Mouse (Mus musculus): Measurements from ENCODE around the gene Pfkfb4. TPM values are rescaled to one million over a fixed set of nuclear protein-coding genes. Genes with fewer than 3 reads are reported as not detected.

Gene Pfkfb4
- total RNA-seq, 2 experiments from 2014 or later: 5.3 to 9.1 TPM

GRCm38 (mm10) chr9:109056081-109056690 lies 64.6 kb downstream of the Pfkfb4 start:
- DNase-seq (ENCODE audit: low spot score in 2 of 2): no peak

- no peak for DNase-seq (ENCODE audit: low spot score in 2 of 2)
Measured at GRCm38 (mm10) chr9:109056916-109057315, 65.3 kb downstream of the Pfkfb4 start.

GRCm38 (mm10) chr9:109057543-109057942 lies 66.0 kb downstream of the Pfkfb4 start:
- no peak for DNase-seq (ENCODE audit: low spot score in 2 of 2)

DNA sequence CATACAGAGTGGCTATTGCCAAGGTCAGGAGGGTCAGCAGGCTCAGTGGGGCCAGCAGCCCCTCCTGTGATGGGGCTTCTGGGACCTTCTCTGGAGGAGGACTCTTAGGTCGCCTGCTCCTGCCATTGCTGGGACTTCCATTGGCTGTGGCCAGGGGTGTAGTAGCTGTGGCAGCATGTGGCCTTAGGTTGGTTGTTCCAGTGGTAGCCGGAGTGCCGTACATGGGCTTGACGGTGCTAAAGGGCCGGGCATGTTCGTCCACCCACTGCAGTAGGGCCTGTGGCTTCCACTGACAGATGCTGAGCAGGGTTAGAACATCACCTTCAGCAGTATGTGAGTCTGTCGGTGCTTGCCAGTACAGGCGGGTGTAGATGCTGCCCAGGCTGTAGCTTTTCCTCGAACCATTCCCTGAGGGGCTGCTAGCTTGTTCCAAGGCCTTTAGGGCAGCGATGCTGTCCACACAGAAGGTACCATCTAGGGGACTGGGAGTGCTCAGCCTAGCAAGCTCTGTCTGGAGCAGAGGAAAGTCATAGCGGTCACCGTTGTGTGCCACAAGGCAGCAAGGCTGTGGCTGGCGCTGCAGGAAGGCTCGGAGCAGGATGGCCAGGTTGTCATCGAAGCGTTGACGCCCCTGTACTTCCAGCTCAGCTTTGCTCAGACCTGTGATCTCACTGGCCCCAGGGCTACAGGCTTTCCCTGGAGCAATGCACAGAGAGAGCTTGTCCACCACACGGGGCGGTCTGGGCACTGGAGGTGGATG lies 66.6 kb downstream of the Pfkfb4 start:
- DNase-seq (ENCODE audit: low spot score in 2 of 2): no peak

DNA sequence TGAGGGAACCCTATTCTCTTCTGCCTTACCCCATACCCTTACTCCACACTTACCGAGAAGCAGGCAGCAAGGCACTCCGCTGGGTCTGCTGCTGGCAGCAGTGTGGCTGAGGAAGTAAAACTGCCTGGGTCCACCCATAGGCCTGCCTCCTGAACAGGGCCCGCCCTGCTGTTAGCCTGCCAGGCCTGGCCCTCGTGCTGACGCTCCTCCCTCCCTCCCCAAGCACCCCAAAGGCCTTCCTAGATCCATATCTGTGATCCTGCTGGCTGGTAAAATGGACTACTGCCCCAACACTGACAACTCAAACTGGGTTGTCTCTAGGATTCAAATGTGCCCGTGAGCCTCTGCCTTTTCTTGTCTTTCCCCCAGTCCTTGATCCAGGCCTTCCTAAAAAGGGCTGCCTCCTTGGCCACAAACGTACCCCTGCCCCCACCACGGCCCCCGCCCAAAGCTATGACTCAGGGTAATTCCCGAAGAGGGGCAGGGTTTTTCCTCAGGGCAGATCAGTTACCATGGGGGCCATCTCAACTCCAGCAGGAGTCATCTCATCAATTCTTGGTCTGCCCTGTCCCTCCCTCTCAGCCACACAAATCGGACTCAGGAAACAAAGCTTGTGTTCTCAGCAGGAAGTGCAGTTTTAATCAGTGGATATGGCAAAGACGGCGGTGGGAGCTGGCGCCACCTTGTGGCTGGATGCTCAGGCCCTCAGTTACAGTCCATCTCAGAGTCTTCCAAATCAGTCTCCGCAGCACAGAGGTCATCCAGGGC lies 67.7 kb downstream of the Pfkfb4 start, which contains the start of gene Trex1:
Gene Trex1, minus strand, starts transcription at position 599 of the 768 bp plus-strand sequence.
- DNase-seq (ENCODE audit: low spot score in 2 of 2): peak; percentile 53 to 76

- peak in 1 of 2 experiments; percentile 3 for DNase-seq (ENCODE audit: low spot score in 2 of 2)
Measured at GRCm38 (mm10) chr9:109060184-109060897, 68.8 kb downstream of the Pfkfb4 start.

GRCm38 (mm10) chr9:109060898-109061295 lies 69.3 kb downstream of the Pfkfb4 start:
- DNase-seq (ENCODE audit: low spot score in 2 of 2): no peak

DNA sequence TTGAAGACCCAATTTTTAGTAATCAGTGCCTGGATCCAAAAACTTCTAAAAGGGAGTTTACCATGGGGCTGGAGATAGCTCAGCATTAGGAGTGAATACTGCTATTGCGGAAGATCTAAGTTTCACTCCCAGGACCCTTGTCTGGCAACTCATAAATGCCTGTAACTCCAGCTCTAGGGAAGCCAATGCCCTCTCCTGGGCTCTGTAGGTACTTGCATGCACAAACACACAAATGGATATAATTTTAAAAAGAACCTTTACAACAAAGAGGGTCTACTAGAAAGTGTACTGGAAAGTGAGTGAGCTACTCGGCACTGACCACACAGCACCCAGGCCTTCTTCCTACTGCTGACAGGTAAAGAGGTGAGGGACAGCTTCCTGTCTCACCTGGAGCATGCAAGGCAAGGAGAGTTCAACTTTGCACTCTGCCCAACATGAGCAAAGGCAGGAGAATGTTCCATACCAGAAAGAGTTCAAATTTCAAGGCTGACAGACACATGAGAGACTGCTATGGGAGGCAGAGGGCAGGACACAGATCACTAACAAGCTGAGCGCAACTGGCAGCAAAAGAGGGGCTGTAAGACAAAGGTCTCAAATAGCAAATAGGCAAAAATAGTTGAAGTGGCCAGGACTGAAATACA lies 76.6 kb downstream of the Pfkfb4 start:
- DNase-seq (ENCODE audit: low spot score in 2 of 2): no peak

DNA sequence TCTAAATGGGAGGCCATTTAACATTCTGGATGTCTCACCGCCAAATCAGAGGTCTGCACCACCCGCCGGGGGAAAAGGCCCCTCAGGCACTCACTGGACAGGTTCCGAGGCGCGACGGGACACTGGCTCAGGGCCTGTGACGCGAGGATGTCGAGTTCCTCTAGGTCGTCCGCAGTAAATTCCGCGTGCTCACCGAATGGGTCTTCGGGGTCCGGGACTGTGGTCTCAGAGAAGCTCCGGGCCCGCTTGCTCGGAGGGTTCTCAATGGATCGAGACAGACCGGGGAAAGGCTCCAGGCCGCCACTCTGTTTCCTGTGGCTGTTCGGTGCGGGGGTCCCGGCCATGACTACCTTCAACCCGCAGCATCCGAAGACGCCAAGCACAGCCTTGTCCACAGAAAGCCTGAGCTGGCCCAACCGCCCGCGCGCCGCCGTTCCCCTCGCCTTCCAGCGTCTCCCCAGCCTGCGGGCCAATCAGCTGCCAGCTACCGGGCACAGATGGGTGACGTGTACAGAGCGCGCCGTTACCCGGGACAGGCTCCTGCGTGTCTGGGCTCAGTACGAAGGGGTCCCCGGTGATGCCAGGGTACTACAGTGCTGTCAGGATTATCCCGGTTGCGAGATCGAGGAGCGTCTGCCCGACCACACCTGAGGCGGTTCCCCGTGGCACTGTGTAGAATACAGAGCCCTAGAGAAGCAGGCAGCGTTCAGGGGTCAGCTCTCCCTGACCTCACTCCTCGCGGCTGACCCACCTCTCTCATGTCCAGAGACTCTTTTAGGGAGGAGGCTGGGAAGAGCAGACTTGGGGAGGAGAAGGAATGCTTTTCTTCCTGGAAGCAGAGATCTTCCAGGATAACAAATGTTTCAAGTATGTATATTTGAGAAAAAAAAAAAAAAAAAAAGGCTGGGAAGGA lies 82.3 kb downstream of the Pfkfb4 start, which contains the start of gene Atrip:
Gene Atrip, minus strand, starts transcription at position 464 of the 913 bp plus-strand sequence.
- DNase-seq (ENCODE audit: low spot score in 2 of 2): peak; percentile 78 to 86

DNA sequence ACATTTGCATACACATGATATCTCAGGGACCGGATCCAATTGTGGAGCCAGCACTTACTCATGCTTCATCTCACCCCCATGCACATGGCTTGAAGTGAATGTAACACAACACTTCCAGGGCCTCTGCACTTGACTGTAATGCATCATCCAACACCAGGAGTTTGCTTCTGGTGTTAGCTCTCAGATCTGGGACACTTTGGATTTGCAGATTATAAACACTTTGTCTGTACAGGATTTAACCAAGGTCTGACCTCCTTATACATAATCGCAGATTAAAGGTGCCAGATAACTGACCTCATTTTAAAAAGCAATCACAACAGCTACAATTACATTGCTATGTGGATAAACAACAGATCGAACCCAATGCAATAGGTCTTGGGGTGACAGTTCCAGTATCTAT lies 88.9 kb downstream of the Pfkfb4 start:
- no peak for DNase-seq (ENCODE audit: low spot score in 2 of 2)

- DNase-seq (ENCODE audit: low spot score in 2 of 2): no peak
Measured at GRCm38 (mm10) chr9:109081749-109082123, 90.2 kb downstream of the Pfkfb4 start.

Small RNA genes lying within 50 kb of the gene (microRNA-seq; reads per million reads assigned to microRNA genes)
- not detected for gene Mir711

Other genes with a start within 250 kb of the Pfkfb4 start
- gene Ip6k2, start 208.0 kb upstream of the Pfkfb4 start, total RNA-seq (2021): 100 to 1,000 TPM; 124 to 130 TPM
- gene Nckipsd, start 183.4 kb upstream of the Pfkfb4 start, total RNA-seq (2021): 10 to 100 TPM; 10.9 to 14.5 TPM
- 10 to 100 TPM; 11.0 to 13.6 TPM for gene Celsr3, start 165.5 kb upstream of the Pfkfb4 start, total RNA-seq (2021)
- 10 to 100 TPM; 11.4 to 11.9 TPM for gene Slc26a6, start 138.5 kb upstream of the Pfkfb4 start, total RNA-seq (2021)
- under 1 TPM in 1 of 2 experiments, not detected in 1; 0.34 TPM for gene Tmem89, start 77.2 kb upstream of the Pfkfb4 start, total RNA-seq (2021)
- 100 to 1,000 TPM; 475 to 524 TPM for gene Uqcrc1, start 55.1 kb upstream of the Pfkfb4 start, total RNA-seq (2021)
- 1 to 10 TPM; 9.0 to 9.5 TPM for gene Col7a1, start 38.2 kb upstream of the Pfkfb4 start, total RNA-seq (2021)
- 1 to 10 TPM in 1 of 2 experiments, under 1 TPM in 1; 0.78 to 1.6 TPM for gene Ucn2, start 5.8 kb upstream of the Pfkfb4 start, total RNA-seq (2021)
- 100 to 1,000 TPM; 113 to 115 TPM for gene Shisa5, start 46.8 kb downstream of the Pfkfb4 start, total RNA-seq (2021)
- 10 to 100 TPM; 21.6 to 23.6 TPM for gene Trex1, start 68.0 kb downstream of the Pfkfb4 start, total RNA-seq (2021)
- 10 to 100 TPM; 20.7 to 21.3 TPM for gene Atrip, start 82.3 kb downstream of the Pfkfb4 start, total RNA-seq (2021)
- 10 to 100 TPM; 17.3 to 18.5 TPM for gene Ccdc51, start 90.7 kb downstream of the Pfkfb4 start, total RNA-seq (2021)
- 100 to 1,000 TPM; 375 to 399 TPM for gene Tma7, start 90.8 kb downstream of the Pfkfb4 start, total RNA-seq (2021)
- 100 to 1,000 TPM; 152 to 161 TPM for gene Plxnb1, start 103.6 kb downstream of the Pfkfb4 start, total RNA-seq (2021)
- not detected for gene Fbxw21, start 170.3 kb downstream of the Pfkfb4 start, total RNA-seq (2021)
- not detected for gene Fbxw13, start 204.2 kb downstream of the Pfkfb4 start, total RNA-seq (2021)
- gene Fbxw20, start 243.0 kb downstream of the Pfkfb4 start, total RNA-seq (2021): not detected